Mouse (Mus musculus): ENCODE measurements around the gene Grid1.

DNA sequence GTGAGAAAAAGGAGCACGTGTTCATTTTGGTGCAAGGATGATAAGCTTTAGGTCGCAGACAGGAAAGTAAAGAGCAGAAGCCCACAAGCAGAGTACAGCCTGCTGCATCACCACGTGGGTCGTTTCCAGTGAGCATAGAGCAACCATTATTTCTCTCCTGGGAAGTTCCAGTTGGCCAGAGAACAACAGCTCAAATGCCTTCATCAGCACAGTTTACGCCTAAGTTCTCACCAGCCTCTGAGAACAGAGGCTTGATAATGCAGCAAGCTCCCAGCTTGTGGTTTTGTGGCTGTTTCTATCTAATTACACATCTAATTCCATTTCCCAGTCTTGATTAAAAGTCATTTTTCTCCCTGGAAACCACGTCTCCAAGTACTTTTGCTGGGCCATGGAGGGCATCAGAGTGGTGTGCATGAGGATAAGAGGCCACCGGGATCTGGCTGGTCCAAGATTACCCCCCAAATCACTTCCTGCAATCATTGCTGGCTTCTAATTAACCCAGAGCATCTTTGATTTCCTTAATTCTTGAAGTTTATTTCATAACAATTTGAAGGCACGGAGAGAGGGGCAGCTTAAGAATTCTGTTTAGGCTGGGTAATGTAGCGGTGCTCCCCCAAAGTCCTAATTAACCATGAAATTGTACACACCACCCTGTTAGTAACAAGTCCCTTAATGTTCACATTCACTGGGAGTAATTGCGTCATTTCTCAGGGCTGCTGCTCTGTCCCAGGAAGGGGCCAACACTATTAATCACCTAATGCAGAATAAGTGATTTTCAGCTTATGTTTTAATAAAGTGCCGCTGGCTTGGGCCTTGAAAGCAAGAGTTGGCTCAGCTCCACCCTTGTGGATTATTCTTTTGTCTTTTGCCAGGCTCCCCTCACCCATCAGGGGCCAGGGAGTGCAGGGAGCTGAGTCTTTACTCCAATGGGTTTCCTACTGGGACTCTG is 292.7 kb downstream of the Grid1 start:
- no peak for TF ChIP-seq POLR2A (IDR thresholded peaks at IDR 0.05; ENCODE audit: extremely low read depth, insufficient read depth, low read length)
- TF ChIP-seq CTCF (IDR thresholded peaks at IDR 0.05; ENCODE audit: low read depth, low read length), result no peak
